Mouse (Mus musculus): ENCODE data around the gene Gigyf2. TPM values are rescaled to one million over a fixed set of nuclear protein-coding genes. Genes with fewer than 3 reads are reported as not detected.
"Not testable (repeated sequence)": the region's sequence is repeated elsewhere in the genome, so short reads cannot be mapped to it uniquely, and the experiment has no call there.

Gene Gigyf2
- polyA plus RNA-seq, 1 experiment, result 10.4 TPM

DNA sequence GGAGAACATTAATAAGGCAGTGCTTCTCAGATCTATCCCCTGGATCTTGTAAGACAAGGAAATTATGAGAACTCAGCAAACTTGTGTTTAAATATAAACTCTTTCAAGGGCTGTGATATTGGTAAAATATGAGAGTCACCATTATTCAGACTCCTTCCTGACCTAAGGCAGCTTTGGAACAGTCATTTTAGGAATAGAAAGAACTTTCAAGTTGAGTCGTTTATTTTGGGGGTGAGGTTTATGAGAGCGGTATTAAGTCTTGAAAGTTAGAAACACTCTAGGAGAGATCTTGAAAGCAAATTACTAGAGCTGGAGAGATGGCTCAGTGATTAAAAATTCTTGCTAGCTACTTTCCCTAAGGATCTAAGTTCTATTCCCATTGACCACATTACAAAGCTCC, 108.3 kb downstream of the Gigyf2 start:
- Histone ChIP-seq H3K9me3 (no peaks in the 10 kb centered on the region), H3K4me3 (replicated peaks) (no peak overlapping the region), H3K27me3 (replicated peaks) (no peaks in the 10 kb centered on the region), H3K4me1 (no peaks in the 10 kb centered on the region), H3K36me3 (replicated peaks; ENCODE audit: low read length) (peaks cover 90% of the 10 kb centered on the region)
- no peak for TF ChIP-seq FLI1 (IDR thresholded peaks at IDR 0.05; ENCODE audit: low read length)
- no peak for TF ChIP-seq GATA1 (IDR thresholded peaks at IDR 0.05; ENCODE audit: borderline replicate concordance, low read length)

DNA sequence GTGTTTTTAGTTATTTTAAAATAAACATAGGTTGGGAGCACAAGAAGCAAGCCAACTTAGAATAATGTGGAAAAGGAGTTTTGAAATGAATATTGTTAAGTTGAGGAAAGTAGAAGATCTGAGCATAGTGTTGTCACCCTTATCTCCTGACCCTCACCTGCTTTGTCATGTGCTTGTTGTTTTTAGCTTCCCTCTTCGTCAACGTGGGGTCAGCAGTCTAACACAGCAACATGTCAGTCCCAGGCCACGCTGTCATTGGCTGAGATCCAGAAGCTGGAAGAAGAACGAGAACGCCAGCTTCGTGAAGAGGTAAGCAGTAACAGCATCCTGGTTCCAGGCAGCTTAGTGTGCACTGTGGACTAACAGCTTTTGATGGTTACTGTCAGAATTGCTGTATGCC, 109.8 kb downstream of the Gigyf2 start:
- H3K27me3 ChIP-seq (replicated peaks), result no peaks in the 10 kb centered on the region
- peaks cover 90% of the 10 kb centered on the region for H3K36me3 ChIP-seq (replicated peaks; ENCODE audit: low read length)
- H3K4me3 ChIP-seq (replicated peaks), result no peak overlapping the region

DNA sequence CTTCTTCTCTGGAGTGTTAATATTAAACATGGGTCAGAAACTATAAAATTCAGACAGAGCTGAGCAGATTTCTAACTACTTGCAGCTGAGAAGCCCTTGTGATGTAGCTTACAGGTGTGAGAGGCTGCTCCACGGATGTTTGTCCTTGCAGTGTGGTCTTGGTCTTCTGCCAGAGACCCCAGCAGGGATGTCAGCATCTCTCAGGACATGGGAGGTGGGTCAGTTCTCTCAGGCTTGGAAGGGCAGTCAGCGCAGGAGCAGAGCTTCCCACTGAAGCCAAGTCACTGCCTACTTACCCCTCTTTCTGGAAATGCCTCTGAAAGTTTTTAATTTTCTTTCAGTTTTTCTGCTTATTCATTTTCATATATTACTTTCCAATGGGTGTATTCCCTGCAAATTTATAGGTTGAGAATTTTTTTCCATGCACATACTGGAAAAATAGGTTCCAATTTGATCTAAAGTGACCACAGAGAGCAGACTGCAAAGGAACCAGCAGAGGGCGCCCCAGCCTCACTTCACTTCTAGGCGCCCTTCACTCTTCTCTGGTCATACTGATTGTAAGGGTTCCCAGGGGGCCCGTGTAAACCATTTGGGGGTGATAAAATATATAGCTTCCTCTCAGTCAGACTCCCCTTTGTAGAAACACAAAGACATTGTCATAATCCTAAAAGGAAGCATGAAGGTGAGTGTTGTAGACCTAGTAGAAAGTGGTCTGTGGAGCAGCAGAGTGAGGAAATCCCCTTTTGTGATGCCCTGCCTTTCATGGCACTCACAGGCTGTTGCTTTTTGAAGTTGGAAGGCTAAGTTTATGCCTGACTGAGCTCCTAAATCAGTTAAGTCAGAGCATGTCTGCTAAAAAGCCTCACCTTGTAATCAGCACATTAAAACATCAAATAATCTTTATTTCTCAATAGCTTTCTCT, 120.6 kb downstream of the Gigyf2 start:
- no peak for TF ChIP-seq FLI1 (IDR thresholded peaks at IDR 0.05; ENCODE audit: low read length)
- no peak for TF ChIP-seq GATA1 (IDR thresholded peaks at IDR 0.05; ENCODE audit: borderline replicate concordance, low read length)
- Histone ChIP-seq H3K4me3 (replicated peaks) (no peak overlapping the region), H3K27me3 (replicated peaks) (no peaks in the 10 kb centered on the region), H3K36me3 (replicated peaks; ENCODE audit: low read length) (peaks cover 93% of the 10 kb centered on the region), H3K9me3 (no peaks in the 10 kb centered on the region), H3K4me1 (peaks cover 6% of the 10 kb centered on the region; the same call in 1 of the 2 replicates)

More for the DNA sequence above, 109.8 kb downstream of the Gigyf2 start:
- TF ChIP-seq FLI1 (IDR thresholded peaks at IDR 0.05; ENCODE audit: low read length) (no peak), GATA1 (IDR thresholded peaks at IDR 0.05; ENCODE audit: borderline replicate concordance, low read length) (no peak)
- Histone ChIP-seq H3K4me1 (no peaks in the 10 kb centered on the region), H3K9me3 (no peaks in the 10 kb centered on the region)

DNA sequence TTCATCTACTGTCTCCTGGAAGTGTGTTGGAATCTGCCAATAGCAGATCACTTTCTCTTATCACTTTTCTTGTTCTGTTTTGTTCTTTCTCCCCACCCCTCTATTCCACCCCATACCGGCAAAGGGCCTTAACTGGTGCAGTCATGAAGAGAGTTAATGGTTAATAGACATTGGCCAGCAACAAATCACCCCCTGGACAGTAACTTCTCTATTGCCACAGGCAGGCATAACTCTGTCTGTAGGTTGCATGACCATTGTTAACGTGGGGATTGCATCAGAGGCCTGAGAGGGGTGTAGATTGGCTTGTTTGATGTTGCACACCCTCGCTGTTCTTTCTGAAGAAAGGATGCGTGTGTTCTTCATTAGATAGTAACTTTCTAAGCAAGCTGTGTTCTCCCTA, 122.6 kb downstream of the Gigyf2 start:
- Histone ChIP-seq H3K9me3 (no peaks in the 10 kb centered on the region), H3K4me3 (replicated peaks) (no peak overlapping the region), H3K4me1 (peaks cover 17% of the 10 kb centered on the region; the same call in 1 of the 2 replicates), H3K27me3 (replicated peaks) (no peaks in the 10 kb centered on the region), H3K36me3 (replicated peaks; ENCODE audit: low read length) (peaks cover 73% of the 10 kb centered on the region)
- no peak for TF ChIP-seq FLI1 (IDR thresholded peaks at IDR 0.05; ENCODE audit: low read length)
- no peak for TF ChIP-seq GATA1 (IDR thresholded peaks at IDR 0.05; ENCODE audit: borderline replicate concordance, low read length)

DNA sequence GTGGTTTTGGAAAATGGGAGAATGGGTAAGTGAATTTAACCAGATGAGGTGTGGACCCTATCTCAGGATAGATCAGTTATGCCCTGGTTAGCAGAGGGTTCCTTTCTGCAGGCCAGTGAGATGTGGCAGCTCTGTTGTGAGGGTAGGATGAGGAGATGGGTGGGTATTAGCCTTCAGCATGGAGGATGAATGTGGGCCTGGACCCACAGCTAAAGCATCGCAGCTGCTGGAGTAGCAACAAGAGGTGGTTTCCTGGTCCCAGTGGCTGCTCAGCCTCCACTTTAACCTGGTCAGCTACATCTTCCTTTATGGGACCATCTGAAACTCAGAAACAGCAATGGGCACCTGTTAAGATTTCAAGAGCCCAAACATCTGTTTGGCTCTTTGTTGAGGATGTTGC, 129.6 kb downstream of the Gigyf2 start:
- H3K4me1 ChIP-seq, result peaks cover 33% of the 10 kb centered on the region
- H3K27me3 ChIP-seq (replicated peaks), result no peaks in the 10 kb centered on the region
- H3K36me3 ChIP-seq (replicated peaks; ENCODE audit: low read length), result peaks cover 5% of the 10 kb centered on the region
- no peak for TF ChIP-seq FLI1 (IDR thresholded peaks at IDR 0.05; ENCODE audit: low read length)
- TF ChIP-seq GATA1 (IDR thresholded peaks at IDR 0.05; ENCODE audit: borderline replicate concordance, low read length), result no peak
- H3K4me3 ChIP-seq (replicated peaks), result no peak overlapping the region
- H3K9me3 ChIP-seq, result peaks cover 4% of the 10 kb centered on the region; the same call in 1 of the 2 replicates

DNA sequence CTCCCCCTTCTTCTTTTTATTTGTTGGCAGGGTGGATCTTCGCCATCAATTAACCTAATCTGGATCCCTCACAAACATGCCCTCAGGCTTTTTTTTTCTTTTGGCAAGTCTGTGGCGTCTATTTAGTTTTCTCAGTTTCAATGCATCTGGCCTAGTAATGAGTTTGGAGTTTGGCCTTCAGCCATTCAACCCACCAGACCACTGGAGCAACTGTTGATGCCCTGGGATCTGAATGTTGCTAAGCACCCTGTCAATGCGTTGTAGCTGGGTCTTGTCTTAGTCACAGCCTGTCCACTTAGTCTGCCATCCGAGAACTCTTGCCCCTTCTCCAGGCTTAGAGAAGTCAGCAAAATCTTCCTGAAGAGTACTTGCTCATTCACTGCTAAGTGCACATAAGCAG, 131.2 kb downstream of the Gigyf2 start:
- TF ChIP-seq FLI1 (IDR thresholded peaks at IDR 0.05; ENCODE audit: low read length) (no peak), GATA1 (IDR thresholded peaks at IDR 0.05; ENCODE audit: borderline replicate concordance, low read length) (no peak)
- Histone ChIP-seq H3K36me3 (replicated peaks; ENCODE audit: low read length) (no peaks in the 10 kb centered on the region), H3K27me3 (replicated peaks) (no peaks in the 10 kb centered on the region), H3K9me3 (peaks cover 4% of the 10 kb centered on the region; the same call in 1 of the 2 replicates), H3K4me3 (replicated peaks) (no peak overlapping the region), H3K4me1 (peaks cover 33% of the 10 kb centered on the region)

DNA sequence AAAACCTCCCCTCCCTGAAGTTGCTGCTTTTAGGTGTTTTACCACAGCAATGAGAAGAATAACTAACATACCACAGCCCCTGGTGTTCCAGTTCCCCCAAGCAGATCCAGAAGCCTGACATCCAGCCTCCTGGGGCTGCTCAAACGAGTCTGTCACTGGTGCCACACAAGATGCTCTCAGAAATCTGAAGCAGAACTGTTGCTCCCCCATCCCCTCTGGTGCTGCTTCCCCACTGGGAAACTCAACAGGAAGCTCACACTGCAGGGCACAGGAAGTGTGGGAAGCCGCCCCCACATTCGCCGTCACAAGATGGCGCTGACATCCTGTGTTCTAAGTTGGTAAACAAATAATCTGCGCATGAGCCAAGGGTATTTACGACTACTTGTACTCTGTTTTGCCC, 133.1 kb downstream of the Gigyf2 start:
- H3K9me3 ChIP-seq; H3K36me3 ChIP-seq (replicated peaks; ENCODE audit: low read length); H3K4me3 ChIP-seq (replicated peaks); H3K27me3 ChIP-seq (replicated peaks): not testable (repeated sequence)
- peaks cover 23% of the 10 kb centered on the region for H3K4me1 ChIP-seq

DNA sequence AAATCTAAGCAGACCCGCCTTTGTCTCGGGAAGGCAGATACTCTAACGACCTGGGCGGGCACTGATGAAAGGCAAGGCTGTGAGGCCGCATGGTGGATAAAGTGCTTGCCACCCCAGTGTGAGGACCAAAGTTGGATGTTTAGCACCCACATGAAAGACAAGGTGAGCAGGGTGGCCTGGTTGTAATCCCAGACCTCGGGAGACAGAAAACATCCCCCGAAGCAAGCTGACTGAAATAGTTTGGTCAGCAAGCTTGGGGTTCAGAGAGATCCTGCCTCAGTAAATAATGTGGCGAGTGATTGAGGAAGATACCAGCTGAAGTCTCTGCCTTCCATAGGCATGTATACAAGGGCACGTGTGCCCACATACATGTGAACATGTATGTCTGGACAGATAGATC, 140.7 kb downstream of the Gigyf2 start:
- Histone ChIP-seq H3K27me3 (replicated peaks) (peaks cover 34% of the 10 kb centered on the region), H3K4me3 (replicated peaks) (peak overlapping the region; percentile 33), H3K36me3 (replicated peaks; ENCODE audit: low read length) (no peaks in the 10 kb centered on the region), H3K9me3 (no peaks in the 10 kb centered on the region), H3K4me1 (peaks cover 16% of the 10 kb centered on the region)
- TF ChIP-seq FLI1 (IDR thresholded peaks at IDR 0.05; ENCODE audit: low read length) (no peak), GATA1 (IDR thresholded peaks at IDR 0.05; ENCODE audit: borderline replicate concordance, low read length) (no peak; the same call in 2 of the 3 replicates)

DNA sequence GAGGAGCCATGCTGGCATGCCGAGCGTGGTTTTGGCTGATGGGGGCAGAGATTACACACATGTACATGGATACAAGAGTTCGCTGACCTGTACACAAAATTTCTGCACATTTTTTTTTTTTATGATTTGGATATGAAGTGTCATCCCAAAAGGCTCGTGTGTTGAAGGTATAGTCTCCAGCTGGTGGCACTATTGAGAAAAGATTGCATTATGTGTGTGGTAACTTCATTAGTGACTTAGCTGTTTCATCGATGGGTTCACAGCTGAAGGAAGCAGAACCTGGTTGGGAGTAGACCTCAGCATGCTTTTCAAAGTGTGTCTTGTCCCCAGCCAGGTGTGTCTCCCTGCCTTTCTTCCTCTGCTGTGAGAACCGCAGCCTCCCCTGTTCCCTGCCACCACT, 141.5 kb downstream of the Gigyf2 start:
- TF ChIP-seq FLI1 (IDR thresholded peaks at IDR 0.05; ENCODE audit: low read length) (no peak), GATA1 (IDR thresholded peaks at IDR 0.05; ENCODE audit: borderline replicate concordance, low read length) (no peak)
- no peak overlapping the region for H3K4me3 ChIP-seq (replicated peaks)
- no peaks in the 10 kb centered on the region for H3K9me3 ChIP-seq
- no peaks in the 10 kb centered on the region for H3K36me3 ChIP-seq (replicated peaks; ENCODE audit: low read length)
- peaks cover 16% of the 10 kb centered on the region for H3K4me1 ChIP-seq
- H3K27me3 ChIP-seq (replicated peaks), result peaks cover 40% of the 10 kb centered on the region

DNA sequence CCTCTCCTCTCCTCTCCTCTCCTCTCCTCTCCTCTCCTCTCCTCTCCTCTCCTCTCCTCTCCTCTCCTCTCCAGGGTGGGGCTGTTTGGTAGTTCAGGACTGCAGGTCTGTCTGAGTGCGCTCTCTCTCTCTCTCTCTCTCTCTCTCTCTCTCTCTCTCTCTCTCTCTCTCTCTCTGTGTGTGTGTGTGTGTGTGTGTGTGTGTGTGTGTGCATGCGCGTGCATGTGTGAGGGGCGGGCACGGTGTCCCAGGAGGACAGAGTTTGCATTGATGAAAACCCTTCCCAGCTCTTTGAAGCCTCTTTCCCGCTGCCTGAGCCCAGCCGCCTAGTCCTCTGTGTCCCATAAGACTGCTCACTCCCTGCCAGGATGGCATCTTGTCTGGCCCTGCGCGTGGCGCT, 143.2 kb downstream of the Gigyf2 start, which contains the start of gene Snorc:
Gene Snorc, plus strand, starts transcription at position 301 of the 400 bp plus-strand sequence.
- H3K36me3 ChIP-seq (replicated peaks; ENCODE audit: low read length); H3K9me3 ChIP-seq; H3K4me3 ChIP-seq (replicated peaks): not testable (repeated sequence)
- Histone ChIP-seq H3K27me3 (replicated peaks) (peaks cover 56% of the 10 kb centered on the region), H3K4me1 (peaks cover 16% of the 10 kb centered on the region)

Measured in megakaryocyte, embryonic 14.5 days (primary cell).